Mouse (Mus musculus): ENCODE results near the gene Olfr1347.

GRCm38 (mm10) chr7:6499655-6500054 is at the start of gene Olfr1347:
- TF ChIP-seq EP300 (IDR thresholded peaks at IDR 0.05; ENCODE audit: low read depth) (no peak), CTCF (IDR thresholded peaks at IDR 0.05; ENCODE audit: low read depth) (no peak)
